Mouse (Mus musculus) kidney, postnatal 14 days (tissue): ENCODE results near the gene Osbpl5.

Experiments
- DNase-seq: peaks from one replicate; pipeline ENCODE4 v3.0.0; 2022; ENCODE audit warnings: mixed read lengths

The Osbpl5 gene

DNA sequence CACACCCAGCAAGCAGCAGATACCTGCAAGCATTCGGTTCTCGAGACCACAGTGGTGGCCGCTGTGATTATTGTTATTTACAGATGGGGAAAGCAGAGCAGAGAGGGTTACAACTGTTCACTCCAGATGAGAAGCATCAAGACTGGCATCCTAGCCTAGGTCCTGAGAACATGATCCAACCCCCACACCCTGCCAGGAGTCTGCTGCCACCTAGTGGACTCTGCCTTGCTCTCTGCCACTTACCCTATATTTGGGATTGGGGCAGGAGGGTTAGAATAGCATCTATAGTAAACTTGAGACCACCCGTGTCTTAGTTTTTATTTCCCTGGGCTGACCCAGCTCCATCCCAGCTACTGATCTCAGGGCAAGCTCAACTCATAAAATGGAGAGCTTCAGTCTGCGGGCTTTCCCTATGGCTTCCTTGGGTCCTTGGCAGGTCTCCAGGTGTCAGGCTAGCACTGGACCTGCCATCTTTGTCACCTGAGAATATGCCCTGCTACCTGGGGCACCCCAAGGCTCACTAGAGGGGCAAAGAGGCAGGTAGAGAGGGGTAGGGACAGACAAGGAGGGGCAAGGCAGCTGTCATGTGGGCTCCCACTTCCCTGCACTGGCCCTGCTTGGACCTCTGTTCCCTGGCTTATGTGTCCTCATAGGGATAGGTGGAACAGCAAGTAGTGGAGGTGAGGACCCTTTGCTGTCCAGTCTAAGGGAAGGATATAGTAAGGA is 2.6 kb downstream of the Osbpl5 start:
- DNase-seq = peak; percentile 71

DNA sequence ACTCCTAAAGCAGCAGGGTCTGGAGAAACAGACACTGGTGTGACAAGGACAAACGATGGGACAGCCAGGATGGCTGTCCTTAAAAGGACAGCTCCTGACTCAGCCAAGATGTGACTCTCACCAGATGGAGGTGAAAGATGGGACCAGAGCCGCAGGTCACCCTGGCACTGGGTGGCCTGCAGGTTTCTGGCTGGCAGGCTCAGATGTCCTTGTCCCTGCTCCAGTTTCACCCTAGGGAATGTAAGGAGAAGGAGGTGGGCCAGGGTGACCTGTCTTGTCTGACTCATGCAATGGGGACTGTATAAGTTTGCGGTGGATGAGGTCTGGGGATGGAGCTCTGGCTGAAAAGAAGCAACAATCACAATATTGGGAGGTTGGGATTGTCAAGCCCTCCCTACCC is 4.2 kb downstream of the Osbpl5 start:
- no peak for DNase-seq

DNA sequence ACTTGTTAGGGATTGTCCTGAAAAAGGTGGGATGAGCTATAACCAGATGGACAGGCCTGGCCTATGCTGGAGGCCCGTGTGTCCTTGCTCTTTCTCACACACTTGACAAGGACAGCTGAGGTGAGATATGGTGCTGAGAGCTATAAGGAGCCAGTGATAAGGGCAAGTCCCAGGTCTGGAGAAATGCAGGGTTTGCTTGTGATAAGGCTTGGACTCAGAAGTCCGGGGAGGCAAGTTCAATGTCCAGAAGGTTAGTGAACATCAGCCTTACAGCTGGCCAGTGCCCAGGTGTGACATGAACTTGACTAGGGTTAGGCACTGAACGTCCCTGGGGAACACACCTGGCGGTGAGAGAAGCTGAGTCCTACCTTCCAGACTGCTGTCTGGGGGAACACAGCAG is 4.7 kb downstream of the Osbpl5 start:
- DNase-seq = no peak

DNA sequence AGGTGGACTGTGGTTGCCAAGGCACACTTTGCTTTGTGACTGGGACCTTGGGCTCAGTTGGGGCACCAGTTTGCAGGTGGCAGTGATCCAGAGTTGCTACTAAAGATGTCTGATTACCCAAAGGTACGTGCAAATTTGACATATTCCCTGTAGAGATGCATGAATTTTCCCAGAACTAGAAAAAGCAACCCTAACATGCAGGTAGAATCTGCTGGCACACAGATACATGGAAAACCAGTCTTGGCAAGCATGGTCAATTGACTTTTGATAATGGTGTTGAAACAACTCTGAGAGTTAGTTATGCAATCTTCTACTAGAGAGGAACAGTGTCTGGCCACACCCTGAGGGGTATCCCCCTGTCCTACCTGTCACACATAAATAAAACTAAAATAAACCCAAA is 5.4 kb downstream of the Osbpl5 start:
- no peak for DNase-seq

DNA sequence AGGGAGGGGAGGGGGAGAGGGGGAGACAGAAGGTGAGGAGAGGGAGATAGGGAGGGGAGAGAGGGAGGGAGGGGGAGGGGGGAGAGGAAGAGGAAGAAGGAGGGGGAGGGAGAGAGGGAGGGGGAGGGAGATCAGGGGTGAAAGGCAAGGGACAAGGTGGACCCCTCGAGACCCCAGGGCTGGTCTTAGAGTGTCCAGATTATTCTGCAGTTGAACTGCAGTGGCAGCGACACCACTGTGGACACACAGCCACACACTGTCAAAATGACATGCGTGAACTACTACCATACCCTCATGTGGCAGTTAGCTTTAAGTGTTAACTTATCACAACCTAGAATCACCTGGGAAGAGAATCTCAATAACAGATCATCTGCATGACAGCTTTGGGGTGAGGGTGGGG is 7.7 kb downstream of the Osbpl5 start:
- DNase-seq = no peak

DNA sequence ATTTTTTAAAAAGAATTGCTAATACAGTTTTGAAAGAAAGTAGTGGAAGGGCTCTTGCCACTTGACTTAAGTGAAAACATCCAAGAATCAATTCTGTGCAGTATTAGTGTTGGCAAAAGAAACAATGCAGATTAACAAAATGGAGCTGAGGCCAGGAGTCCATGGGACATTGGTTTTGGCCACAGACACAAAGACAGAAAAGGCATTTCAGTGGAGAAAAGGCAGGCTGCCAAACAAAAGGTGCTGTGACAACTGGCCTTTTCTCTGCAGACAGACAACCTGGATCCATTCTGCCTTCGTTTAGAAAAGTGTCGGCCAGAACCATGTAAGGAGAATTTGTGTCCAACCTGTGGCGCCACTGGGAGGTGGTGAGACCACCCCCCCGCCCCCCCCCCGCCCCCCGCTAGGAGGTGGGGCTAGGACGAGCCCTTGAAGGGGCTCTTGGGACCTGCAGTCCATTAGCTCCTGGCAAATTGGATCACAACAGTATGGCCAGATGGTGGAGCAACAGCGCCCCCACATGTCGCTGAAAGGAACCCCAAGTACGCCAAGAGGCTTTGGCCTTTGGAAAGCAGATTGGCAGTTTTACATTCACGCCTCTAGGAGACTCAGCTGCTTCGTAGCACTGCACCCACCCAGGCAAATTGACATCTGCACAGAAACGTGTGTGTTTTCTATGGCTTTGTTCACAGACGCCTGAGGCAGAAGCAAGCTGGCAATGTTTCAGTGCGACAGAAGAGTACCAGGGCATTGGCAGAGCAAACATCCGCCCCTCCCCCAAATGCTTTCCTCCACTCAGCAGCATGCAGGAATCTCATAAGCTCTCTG is 8.5 kb downstream of the Osbpl5 start:
- peak; percentile 91 for DNase-seq

DNA sequence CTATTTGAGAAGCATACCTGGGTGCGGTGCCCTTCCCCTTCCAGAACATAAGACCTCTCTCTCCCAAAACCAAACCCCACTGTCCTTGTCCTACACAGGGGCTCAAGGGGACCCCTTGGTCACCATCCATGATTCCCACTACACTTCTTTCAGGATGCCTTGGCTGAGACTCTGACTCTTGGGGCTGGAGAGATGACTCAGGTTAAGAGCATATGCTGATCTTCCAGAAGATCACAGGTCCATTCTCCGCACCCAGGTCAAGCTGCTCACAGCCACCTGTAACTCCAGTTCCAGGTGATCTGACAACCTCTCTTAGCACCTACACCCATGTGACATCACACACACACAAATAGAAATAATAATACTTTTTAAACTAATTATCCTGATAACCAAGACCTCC is 16.1 kb downstream of the Osbpl5 start:
- DNase-seq = no peak

DNA sequence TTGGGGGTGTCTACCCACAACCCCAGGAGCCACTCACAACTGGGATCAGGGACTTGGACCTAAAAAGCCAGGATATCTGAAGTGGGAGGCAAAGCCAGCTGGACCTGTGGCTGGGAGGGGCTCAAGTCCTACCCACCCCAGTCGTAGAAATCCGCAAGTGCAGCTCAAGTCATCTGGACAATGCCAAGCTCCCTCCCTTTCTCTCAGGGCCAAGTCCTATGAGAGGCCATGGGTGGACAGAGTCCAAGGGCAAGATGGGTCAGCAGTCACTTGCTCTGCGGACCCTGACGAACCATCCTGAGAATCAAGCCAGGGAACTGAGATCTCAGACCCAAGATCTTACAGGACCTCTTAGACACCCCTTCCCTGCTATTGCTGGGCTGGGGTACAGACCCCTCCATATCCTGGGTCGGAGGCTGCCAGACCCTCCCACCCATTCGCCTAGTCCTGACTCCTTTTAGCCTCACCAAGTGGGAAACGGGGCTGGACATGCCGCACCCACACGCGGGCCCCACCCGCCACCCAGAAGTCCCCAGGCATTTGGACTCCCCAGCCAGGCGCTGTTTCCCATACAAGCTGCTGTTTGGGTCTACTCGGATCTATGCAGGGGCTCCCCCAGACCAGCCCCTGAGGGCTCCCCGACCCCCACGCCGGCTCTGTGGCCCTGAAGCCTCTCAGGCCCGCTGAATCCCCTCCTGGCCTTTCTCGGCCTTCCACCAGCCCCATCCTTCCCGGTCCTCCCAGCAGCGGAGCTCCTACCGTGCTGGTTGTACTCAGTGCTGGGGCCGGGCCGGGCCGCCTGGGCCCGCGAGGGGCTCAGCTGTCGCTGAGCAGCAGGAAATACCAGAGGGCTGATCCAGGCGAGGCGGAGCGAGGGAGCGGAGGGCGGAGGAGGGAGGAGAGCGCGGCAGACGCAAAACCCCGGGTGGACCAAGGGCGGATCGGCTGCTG is 17.0 kb downstream of the Osbpl5 start:
- peak; percentile 91 for DNase-seq

DNA sequence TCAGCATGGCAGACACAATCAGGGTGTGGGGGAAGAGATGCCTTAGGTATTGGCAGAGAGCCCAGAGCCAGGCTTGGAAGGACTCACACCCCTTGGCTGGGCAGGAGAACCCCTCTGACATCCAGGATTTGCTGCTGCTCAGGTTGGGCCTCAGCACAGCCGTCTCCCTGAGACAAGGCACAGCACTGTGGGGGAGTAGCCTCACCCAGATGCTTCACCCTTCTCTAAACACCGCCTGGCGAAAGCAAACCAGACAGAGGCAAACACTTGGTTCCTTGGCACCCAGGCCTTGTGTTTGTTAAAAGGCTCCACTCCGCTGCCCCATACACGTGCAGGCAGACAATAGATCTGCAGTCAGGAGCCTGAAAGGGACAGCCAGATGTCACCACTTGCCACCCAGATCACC is 18.2 kb downstream of the Osbpl5 start:
- DNase-seq = peak; percentile 39

DNA sequence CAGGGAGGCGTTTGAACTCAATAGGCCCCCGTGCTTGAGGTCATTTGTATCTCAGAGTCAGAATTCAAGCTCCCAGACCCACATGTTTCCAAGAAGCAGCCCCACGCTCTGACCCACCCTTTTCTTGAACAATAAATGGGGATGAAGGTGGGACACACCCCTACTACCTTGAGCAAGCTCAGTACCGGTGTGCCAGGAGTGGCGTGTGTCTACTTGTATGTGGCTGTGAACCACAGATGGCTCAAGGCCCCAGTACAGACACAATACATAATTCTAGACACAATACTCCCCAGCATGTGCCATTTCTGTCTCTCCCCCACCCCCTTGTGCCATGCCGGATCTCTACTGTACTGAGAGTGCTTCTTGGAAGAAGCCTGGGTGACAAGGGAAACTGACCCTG is 18.6 kb downstream of the Osbpl5 start:
- no peak for DNase-seq

DNA sequence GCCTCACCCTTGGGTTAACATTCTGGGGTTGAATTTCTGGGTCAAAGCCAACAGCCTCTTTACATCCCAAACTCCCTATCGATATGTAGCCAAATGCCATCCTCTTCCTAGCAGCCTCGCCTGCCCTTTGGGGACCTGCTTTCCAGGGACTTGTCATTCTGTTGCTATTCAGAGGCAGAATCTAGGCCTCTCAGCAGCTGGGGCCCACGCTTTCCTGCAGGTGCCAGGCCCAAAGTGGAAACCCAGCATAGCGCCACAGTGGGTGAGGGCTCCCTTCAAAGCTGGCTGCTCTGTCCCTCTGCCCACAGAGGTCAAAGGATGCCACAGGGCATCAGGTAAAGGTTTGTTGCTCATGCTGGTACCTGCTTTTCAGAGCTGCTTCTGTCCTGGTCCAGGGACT is 23.0 kb downstream of the Osbpl5 start:
- no peak for DNase-seq

DNA sequence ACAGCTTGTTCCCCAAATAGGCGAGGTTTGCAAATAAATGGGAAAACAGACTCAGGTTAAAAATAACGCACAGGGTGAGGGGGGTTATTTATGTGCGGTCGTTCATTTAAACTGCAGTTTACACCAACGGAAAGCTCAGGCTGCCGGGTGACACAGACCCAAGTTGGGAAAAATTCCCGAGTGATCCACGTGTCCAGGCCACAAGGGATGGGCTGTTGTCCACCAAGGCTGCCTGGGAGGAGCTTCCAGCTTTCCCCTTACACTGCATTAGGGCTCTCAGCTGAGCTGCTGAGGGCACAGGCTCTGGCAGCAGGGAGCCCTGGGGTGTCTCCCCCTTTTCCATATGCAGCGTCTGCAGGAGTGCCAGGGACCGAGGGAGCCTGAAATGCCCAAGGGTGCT is 26.9 kb downstream of the Osbpl5 start:
- peak; percentile 57 for DNase-seq

DNA sequence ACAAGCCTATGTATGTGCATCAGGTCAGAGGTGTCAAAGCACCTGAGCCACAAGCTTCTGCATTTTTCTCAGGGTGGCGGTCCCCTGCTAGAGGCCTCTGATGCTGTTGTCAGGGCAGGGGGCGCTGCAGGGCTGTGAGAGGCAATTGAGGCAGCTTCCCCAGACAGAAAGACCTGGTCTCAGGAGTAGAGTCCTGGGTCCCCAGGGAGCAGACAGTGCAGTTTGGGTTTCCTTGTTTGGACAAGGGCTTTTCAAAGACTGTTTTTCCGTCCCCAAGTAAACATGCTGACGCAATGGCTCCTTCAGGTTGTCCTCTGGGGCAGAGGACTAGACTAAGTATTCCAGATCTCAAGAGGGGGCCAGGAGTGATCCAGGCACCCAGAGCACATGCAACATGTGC is 30.4 kb downstream of the Osbpl5 start:
- no peak for DNase-seq

DNA sequence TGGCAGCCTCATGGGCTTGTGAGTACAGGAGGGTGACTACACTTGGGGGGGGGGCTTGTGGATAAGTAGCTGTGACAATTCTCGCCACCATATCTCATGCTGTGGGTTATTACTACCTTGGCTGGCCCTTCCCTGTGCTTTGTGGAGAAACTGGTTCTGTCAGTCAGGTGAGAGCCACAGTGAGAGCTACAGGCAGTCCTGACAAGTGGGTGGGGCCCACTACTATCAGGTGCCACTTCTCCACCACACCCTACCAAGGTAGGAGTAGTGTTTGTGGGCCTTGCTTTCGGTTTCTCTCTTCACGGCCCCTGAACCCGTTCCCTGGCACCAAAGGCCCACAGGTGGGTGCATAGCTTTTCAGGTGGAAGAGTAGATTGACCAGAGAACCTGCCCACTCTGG is 32.9 kb downstream of the Osbpl5 start:
- DNase-seq = no peak

DNA sequence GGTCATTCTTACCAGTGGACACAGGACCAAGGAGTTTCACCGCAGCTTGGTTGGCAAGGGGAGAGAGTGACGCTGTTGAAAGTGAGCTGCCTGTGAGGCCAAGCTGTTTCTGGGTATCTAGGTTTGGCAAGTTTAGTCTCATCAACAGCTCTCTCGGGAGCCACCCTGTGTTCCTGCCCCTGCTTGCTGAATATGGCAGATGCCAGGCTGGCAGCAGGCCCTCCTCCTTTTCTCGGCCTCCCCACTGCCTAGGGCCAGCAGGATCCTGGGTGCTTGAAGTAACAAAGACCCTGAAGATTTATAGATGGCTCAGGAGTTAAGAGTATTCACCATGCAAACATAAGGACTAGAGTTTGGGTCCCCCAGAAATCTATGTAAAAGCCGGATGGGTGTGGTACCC is 34.1 kb downstream of the Osbpl5 start:
- DNase-seq = no peak

DNA sequence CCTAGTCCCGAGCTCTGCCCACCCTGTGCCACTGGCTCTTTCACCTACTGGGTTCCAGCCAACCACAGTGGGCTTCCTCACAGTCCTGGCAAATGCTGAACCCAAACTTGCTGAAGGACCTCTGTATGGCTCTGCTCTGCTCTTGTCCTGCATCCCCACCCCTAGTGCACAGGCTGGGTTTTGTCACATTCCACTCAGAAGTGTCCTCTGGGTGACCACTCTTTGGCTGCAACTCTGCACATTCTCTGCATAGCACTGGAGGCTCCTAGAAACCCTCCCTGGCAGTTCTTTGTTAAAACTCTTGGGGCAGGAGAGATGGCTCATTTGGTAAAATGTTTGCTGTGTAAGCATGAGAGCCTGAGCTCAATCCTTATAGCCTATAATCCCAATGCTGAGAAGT is 39.0 kb downstream of the Osbpl5 start:
- DNase-seq = peak; percentile 69

DNA sequence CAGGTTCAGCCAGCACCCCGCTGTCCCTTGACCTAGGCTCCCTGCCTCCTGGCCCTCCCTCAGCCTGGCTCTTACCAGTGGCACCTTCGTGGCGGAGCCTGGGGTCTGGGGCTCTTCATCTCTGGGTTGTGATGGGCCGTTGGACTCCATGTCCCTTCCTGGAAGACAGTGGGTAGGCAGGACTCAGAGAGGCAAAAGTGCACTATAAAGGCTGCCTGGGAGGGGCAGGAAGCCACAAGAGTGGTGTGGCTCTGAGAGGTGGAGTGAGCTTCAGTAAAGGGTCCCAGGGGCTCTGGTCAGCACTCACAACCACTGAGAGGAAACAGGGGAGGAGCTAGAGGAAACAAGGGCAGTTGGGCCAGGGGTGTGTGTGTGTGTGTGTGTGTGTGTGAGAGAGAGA is 43.4 kb downstream of the Osbpl5 start:
- no peak for DNase-seq

DNA sequence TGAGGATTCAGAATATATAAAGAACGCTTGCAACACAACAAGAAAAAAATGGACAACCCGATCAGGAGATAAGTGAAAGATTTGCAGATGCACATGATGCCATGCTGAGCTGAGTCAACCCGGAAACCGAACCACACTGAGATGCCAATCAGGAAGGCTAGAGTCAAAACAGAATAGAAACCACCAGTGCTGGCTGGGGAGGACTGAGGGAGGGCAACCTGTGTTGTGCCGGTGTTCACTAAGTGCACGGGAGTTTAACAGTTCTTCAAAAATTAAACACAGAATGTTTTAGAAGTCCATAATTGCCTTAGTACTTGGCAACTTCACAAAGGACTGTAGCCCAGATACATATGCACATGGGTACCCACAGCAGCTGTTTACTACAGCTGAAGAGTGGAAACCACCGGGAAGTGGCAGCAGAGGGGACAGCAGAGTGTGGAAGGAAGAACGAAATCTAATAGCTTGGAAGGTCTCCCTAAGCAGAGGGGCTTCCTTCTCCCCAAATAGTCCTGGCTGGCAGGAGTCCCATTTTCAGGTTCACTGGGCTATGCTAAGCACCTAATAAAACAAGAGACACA is 43.9 kb downstream of the Osbpl5 start:
- no peak for DNase-seq

DNA sequence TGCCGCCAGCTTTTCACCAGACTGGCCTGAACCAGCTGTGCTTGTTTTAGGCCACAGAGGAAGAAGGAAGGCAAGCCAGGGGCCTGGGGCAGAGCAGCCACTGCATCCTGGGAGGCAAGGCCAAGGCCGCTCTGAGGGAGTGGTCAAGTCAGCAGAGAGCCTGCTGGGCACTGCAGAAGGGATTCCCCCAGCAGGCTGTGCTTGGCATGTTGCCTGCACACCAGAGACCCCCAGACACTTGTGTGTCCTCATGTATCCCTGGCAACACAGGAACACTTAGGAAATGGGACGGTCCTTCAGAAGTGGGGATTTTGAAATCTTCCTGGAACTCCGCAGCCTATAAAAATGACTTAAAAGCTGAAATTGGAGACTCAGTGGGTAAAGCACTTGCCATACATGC is 44.8 kb downstream of the Osbpl5 start:
- DNase-seq = peak; percentile 61

DNA sequence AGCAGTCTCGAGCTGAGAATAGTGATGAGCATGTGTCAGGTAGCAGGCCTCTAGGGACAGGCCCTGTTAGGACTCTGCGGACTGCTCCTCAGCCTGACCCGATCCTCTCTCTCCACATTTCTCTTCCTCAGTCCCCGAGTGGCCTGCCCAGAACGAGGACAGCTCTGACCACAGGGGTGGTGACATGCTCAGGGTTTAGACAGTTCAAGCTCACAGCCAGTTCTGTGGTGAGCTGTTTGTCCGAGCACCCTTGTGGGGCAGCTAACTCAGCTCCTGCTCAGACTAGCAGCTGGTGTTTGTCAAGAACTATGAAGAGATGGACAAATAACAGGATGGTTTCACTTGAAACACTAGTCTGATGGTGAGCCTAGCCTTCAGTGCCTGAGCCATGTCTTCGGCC is 45.4 kb downstream of the Osbpl5 start:
- peak; percentile 60 for DNase-seq

DNA sequence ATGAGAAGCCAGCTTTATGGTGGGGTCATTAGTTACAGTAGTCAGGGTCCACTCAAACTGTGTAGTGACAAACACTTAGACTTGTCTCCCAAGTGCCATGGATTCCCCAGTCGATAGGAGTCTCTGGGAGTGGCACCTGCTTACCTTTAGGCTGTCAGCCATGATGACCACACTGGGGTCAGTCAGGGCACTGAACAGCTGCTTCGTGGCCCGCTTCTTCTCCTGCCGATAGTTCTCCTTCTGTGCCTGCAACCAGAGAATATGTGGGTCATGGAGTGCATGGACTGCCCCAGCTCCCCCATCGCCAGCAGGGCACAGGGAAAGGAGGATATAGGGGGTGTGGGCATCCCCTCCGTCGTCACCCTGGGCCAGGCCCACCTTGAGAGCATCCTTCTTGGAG is 47.4 kb downstream of the Osbpl5 start:
- DNase-seq = no peak

DNA sequence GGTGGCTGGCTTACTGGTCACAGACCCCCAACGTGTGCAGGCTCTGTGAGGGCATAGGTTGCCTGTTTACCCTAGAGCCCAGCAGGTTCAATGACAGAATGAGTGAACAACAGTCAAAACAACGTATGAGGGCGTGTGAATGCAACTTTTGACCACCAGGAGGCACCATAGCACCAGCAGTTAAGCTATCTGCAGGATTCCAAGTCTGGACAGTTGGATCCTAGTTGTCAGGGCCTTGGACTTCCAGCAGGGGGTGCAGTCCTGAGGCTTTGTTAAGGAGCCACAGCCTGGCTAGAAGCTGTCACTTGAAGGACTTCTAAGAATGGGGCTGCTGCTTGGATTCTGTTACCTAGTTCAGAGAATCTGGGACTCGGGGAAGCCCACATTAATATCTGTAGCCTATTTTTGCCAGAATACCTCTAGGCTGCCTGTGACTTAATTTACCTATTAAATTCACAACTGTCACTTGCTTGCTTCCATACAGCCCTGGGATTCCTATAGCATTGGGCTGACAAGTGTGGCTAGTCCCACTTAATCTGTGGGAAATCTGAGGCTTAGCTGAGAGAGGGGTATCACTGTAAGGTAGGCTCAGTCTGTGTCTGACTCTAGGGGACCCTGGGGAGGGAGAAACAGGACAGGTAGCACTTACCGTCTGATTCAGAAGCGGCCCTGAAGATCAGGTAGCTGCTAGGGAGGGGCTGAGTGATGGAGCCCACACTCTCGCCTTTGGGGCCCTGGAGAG is 49.9 kb downstream of the Osbpl5 start:
- DNase-seq = peak; percentile 94
